Mouse (Mus musculus) layer of hippocampus, postnatal 14 days (tissue): ENCODE results near the gene Clcn5. TPM values are rescaled to one million over a fixed set of nuclear protein-coding genes. Genes with fewer than 3 reads are reported as not detected.

Source experiments
- DNase-seq, 2 experiments: peaks; one replicate each; pipeline ENCODE4 v3.0.0; 2021 to 2022; ENCODE audit warnings: low spot score in 2 of 2, mixed read lengths in 1 of 2
- microRNA-seq, 2 experiments: library from miRNA; unstranded; fragments of <30 nt; microRNA quantifications; one replicate each; pipeline ENCODE4 v1.2.0; 2021
- total RNA-seq, 2 experiments: library from RNA; stranded (reverse); gene quantifications; 2 replicates each; pipeline ENCODE4 v1.2.3; 2021

The Clcn5 gene
- total RNA-seq, 2 experiments from 2014 or later = 13.3 to 16.6 TPM

DNA sequence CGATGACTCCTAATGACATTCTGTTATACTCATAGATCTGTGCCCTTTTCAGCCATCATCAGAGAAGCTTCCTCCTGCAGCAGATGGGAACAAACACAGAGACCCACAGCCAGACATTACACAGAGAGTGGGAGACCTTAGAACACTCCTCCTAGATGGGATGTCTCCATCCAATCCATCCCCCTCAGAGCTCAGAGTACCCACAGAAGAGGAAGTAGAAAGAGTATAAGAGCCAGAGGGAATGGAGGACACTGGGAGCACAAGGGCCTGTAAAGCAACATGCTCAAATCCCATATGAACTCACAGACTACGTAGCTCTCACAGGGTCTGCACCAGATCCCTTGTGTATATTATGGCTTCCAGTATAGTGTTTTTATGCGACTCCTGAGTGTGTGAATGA, 115.6 kb downstream of the Clcn5 start:
- no peak for DNase-seq

GRCm38 (mm10) chrX:7197833-7198232, 121.3 kb downstream of the Clcn5 start:
- DNase-seq = no peak

- DNase-seq = no peak
Measured at GRCm38 (mm10) chrX:7190816-7191215, 128.3 kb downstream of the Clcn5 start.

GRCm38 (mm10) chrX:7188311-7188807, 130.8 kb downstream of the Clcn5 start:
- DNase-seq = peak; percentile 16 to 37

GRCm38 (mm10) chrX:7187455-7188310, 131.5 kb downstream of the Clcn5 start:
- peak; percentile 6 to 7 for DNase-seq

- no peak for DNase-seq
Measured at GRCm38 (mm10) chrX:7170156-7170555, 149.0 kb downstream of the Clcn5 start.

GRCm38 (mm10) chrX:7168799-7169198, 150.4 kb downstream of the Clcn5 start:
- DNase-seq = no peak

- DNase-seq = no peak
Measured at GRCm38 (mm10) chrX:7157976-7158375, 161.2 kb downstream of the Clcn5 start.

- no peak for DNase-seq
Measured at GRCm38 (mm10) chrX:7156026-7156732, 163.0 kb downstream of the Clcn5 start.

- no peak for DNase-seq
Measured at GRCm38 (mm10) chrX:7150129-7150528, 169.0 kb downstream of the Clcn5 start.

DNA sequence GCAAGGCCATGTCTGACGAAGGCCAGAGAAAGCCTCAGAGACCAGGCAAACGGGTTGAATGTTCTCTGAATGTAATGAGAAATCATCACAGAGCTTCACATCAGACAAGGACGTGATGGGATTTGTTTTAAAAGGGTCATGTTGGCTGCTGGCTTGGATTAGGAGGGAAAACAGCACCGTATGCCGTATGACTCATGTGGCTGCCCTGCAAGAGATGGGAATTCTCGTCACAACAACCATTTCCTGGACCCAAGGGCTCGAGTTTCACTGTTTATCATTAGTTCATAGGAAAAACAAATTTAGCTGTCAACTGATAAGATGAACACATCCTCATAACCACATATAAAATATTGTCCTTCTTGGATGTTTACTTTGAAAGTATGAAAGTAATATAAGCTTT, 173.0 kb downstream of the Clcn5 start:
- DNase-seq = no peak

DNA sequence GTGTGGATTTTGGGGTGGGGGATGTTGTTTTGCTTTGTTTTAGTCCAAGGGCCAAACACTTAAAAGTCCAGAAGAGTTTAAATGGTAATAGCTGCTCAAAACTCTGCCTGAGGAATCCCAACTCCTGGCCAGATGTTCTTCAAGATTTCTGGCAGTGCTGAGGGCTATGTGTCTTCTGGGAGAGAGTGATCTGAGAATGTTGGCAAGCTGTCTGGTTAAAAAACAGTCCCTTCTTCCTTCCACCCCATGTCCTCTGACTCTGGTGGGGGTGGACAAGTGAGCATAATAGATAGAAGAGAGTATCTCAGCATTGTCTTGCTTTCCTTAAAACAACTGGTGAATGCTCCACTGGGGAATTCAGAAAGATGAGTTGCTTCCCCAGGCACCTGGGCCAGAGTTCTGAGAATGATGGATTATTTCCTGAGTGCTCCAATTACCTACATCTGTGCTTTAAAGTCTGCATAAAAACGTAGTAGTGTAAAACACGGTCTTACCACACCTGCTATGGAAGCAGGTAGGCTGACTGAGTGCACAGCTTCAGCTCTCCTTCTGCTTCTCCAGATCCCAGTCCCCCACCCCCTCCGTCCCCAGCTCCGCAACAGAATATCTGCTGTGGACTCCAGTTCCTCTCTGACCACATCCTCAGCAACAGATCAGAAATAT, 197.4 kb downstream of the Clcn5 start:
- DNase-seq = no peak

- DNase-seq = peak in 1 of 2 experiments; percentile 1
Measured at GRCm38 (mm10) chrX:7114885-7115284, 204.3 kb downstream of the Clcn5 start.

Small RNAs within 50 kb of the gene (microRNA-seq; reads per million reads assigned to microRNA genes)
- gene Mir188 = 550 to 714 reads per million in 2 experiments
- 29.2 to 41.9 reads per million in 2 experiments for gene Mir362
- 294 to 340 reads per million in 2 experiments for gene Mir500
- 1,665 to 4,168 reads per million in 2 experiments for gene Mir501
- gene Mir532 = 2,501 to 2,564 reads per million in 2 experiments

Other genes starting within 250 kb of the Clcn5 start
- 10 to 100 TPM; 12.5 TPM for gene Usp27x, start 56.5 kb upstream of the Clcn5 start, total RNA-seq